Mouse (Mus musculus) olfactory bulb, adult 2 months (tissue): ENCODE data around the gene Casc1. TPM values are rescaled to one million over a fixed set of nuclear protein-coding genes. Genes with fewer than 3 reads are reported as not detected.
"Not testable (repeated sequence)": the region's sequence is repeated elsewhere in the genome, so short reads cannot be mapped to it uniquely, and the experiment has no call there.

Experiments
- H3K27ac ChIP-seq: fragments of 200-500 bp; 2 replicates; pipeline ENCODE4 v1.5.1; 2012; ENCODE audit warnings: low read depth, low read length; ENCODE audit not compliant: insufficient read depth
- H3K4me1 ChIP-seq: fragments of 200-500 bp; 2 replicates; pipeline ENCODE4 v1.6.1; 2012; ENCODE audit warnings: low read length; ENCODE audit not compliant: control insufficient read depth, insufficient read depth
- H3K4me3 ChIP-seq: fragments of 200-500 bp; 2 replicates; pipeline ENCODE4 v1.5.1; 2012; ENCODE audit warnings: mild to moderate bottlenecking, low read depth, low read length, moderate library complexity; ENCODE audit not compliant: insufficient read depth
- CTCF ChIP-seq: fragments of 200-500 bp; IDR thresholded peaks from 2 replicates; pipeline ENCODE4 v1.5.1; 2012; ENCODE audit warnings: low read depth, mild to moderate bottlenecking, low read length, moderate library complexity; ENCODE audit not compliant: insufficient read depth
- POLR2A ChIP-seq: fragments of 200-500 bp; IDR thresholded peaks from 2 replicates; pipeline ENCODE4 v1.6.1; 2012; ENCODE audit warnings: mild to moderate bottlenecking, low read depth, low read length, moderate library complexity; ENCODE audit not compliant: insufficient read depth
- WGBS: fragments of 180-500 bp; shearing (Covaris S2); methylation state at CpG from one replicate; pipeline ENCODE4 v1.1.7; 2018; 5-methylcytosine and 5-hydroxymethylcytosine counted together
- polyA plus RNA-seq: library from polyadenylated mRNA; stranded (reverse); fragments of >200 nt; gene quantifications from 2 replicates; pipeline ENCODE4 v1.2.4, GENCODE M21; 2012; ENCODE audit warnings: low replicate concordance; ENCODE audit not compliant: missing spikeins, insufficient read depth, insufficient read length

Casc1 gene
- polyA plus RNA-seq, 1 experiment: not detected

DNA sequence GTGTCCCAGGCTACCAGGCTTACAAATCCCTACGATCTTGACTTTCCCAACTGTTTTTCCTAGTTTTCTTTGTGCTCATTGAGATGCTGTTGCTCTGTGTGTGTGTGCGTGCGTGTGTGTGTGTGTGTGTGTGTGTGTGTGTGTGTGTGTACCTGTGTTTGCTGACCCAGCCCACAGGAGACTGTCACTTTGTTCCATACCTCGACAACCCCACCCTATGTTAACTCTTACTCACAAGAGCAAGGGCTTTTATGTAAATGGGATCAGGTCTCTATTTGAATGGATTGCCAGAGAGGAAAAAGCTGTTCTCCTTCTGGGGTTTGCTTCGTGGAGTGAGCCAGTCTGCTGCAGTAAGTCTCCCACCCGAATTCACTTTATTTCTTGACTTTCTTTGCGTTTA is 65.6 kb downstream of the Casc1 start:
- Histone ChIP-seq H3K27ac (no peak overlapping the region), H3K4me3 (no peak overlapping the region), H3K4me1 (peaks cover 3% of the 10 kb centered on the region)
- TF ChIP-seq POLR2A (no peak), CTCF (no peak)
- WGBS: 73% methylated on average over 7 of the region's 7 CpGs

DNA sequence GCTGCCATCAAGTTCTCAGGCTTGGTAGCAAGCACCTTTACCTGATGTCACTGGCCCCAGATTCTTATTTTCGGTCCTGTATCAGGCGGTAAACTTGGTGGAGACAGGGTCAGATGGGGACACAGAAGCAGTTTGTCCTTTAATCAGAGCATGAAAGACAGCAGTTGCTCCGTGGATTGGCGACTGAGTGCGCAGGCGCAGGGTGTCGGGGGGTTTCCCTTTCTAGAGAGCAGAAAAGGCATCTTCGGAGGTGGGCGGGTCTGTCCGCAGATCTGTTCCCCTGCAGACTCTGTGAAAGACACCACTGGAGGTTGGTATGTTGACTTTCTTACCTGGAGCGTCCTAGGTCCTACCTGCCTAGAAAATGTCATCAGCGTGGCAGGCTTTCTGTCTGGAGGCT is 69.0 kb downstream of the Casc1 start:
- Histone ChIP-seq H3K27ac (no peak overlapping the region), H3K4me1 (no peaks in the 10 kb centered on the region), H3K4me3 (no peak overlapping the region)
- 96% methylated on average over 12 of the region's 12 CpGs for WGBS
- no peak for TF ChIP-seq POLR2A
- no peak for TF ChIP-seq CTCF

DNA sequence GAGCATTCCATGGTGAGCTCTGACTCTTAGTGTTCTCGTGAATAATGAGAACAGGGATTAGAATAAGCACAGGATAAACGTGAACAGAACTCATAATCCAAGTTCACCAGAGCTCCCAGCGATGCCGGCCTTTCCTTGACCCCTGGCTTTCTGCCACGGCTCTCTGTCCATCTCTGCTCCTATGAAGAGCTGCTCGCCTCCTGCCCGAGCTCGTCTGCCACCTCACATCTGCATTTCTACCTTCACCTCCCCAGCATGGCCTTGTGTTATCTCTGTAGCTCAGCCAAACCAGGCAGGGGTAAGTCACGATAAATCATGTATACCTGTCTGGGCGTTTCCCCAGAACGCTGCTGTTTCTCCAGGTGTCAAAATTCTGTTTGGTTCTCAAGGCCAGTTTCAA is 70.1 kb downstream of the Casc1 start:
- Histone ChIP-seq H3K4me1 (no peaks in the 10 kb centered on the region), H3K4me3 (no peak overlapping the region), H3K27ac (no peak overlapping the region)
- 82% methylated on average over 11 of the region's 11 CpGs for WGBS
- no peak for TF ChIP-seq POLR2A
- TF ChIP-seq CTCF: no peak

DNA sequence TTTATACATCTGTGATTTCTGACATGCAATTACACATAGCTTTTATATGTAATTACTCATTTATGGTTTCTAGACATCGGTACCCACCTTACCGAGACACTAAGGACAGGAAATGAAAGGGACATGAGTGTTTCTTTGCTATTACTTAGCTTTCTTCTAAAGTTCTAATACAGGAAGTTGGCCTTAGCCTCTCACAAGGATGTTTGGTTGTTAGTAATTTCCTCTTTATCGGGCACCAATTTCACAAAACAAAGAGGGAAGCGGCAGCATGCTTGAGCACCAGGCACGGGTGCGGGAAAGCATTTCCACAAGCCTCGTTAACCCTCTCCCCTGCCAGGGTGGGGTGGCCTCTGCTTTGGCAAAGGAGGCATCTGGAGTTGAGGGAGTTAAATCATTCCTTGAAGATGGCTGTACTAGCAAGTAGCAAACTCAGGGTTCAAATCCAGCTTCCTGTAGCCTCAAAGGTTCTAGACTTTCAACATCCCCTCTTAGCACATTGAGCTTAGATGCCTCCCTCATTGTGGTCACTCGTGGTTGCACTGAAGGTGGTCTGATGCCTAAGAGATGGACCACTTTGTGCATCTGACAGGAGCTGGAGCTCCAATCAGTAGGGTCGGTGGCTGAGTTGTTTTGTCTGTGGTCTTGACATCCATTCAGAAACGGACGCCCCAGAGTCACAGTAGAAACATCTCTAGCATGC is 70.9 kb downstream of the Casc1 start:
- Histone ChIP-seq H3K4me3 (no peak overlapping the region), H3K27ac (no peak overlapping the region), H3K4me1 (no peaks in the 10 kb centered on the region)
- 69% methylated on average over 11 of the region's 11 CpGs for WGBS
- TF ChIP-seq POLR2A (no peak), CTCF (no peak)

DNA sequence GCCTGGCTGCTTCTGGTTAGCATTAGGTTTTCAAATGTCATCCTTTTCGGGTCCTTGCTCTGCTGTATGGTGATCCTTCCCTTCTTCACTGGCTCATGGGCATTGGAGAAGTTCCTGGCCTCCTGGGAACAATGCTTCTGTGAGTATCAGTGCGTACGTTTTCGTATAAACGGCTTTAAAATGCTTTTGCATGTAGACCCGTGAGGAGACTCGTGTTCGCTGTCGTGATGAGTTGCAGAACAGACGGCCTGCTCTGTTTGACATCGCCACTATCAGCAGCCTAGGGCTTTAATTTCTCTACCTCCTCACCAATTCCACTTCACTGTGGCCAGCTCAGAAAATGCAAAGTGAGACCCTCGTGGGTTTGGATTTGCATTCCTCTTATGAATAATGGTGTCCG is 71.6 kb downstream of the Casc1 start:
- H3K4me3 ChIP-seq: no peak overlapping the region
- no peak for TF ChIP-seq POLR2A
- TF ChIP-seq CTCF: no peak
- H3K4me1 ChIP-seq: no peaks in the 10 kb centered on the region
- 93% methylated on average over 13 of the region's 13 CpGs for WGBS
- no peak overlapping the region for H3K27ac ChIP-seq

DNA sequence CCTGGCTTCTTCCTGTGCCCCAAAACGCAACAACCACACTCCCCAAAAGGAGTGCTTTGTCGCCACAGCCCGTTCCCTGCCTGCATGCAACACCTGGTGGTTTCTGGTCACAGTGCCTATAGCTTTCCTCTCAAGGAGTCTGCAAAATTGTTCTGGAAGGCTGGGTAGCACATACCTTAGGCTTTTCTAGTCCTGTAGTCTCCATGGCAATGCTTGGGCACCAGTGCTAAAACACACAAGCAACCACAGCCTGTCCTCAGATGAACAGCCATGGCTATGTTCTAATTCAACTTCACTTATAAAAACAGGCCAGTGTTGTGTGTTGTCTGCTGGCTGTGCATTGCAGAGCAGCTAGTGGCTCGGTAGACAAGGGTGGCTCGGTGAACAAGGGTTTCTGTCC is 74.0 kb downstream of the Casc1 start:
- 86% methylated on average over 5 of the region's 5 CpGs for WGBS
- Histone ChIP-seq H3K27ac (no peak overlapping the region), H3K4me1 (no peaks in the 10 kb centered on the region), H3K4me3 (no peak overlapping the region)
- TF ChIP-seq POLR2A (no peak), CTCF (no peak)

DNA sequence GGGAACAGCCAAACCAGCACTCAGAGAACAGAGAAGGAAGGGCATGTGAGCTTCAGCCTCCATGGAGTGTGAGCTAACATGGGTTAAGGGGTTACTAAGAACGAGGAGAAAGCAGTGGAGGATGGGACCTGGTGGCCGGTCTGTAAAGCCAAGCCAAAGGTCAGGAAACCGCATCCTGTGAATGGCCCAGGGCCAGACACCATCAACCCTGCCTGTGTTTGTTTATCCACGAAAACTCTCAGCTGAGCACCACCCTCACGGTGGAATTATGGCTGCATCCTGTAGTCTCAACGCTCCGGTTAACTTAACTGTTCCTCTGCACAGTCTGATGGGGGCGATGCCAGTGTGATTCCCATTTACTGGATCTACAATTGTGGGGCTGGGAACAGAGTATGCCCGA is 75.0 kb downstream of the Casc1 start:
- 86% methylated on average over 9 of the region's 9 CpGs for WGBS
- Histone ChIP-seq H3K27ac (no peak overlapping the region), H3K4me1 (no peaks in the 10 kb centered on the region), H3K4me3 (no peak overlapping the region)
- no peak for TF ChIP-seq POLR2A
- no peak for TF ChIP-seq CTCF

DNA sequence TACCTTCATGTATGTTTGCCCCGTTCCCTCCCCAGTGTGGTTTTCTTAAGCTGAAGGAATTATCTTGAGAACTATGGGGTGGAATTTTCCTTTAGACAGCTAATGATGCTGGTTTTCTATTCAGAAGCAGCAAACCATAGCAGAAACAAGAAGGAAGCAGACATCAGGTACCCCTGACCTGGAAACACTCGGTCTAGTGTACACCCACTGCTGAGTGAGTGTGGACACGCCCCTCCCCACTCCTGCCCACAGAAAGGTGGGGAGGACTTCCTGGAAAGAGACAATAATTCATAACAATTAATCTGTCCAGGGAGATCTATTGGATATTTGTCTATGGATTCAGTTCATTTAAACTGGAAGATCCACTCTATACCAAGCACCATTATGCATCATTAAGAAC is 75.5 kb downstream of the Casc1 start:
- TF ChIP-seq CTCF (no peak), POLR2A (no peak)
- no peak overlapping the region for H3K27ac ChIP-seq
- 80% methylated on average over 3 of the region's 3 CpGs for WGBS
- H3K4me3 ChIP-seq: no peak overlapping the region
- H3K4me1 ChIP-seq: no peaks in the 10 kb centered on the region

DNA sequence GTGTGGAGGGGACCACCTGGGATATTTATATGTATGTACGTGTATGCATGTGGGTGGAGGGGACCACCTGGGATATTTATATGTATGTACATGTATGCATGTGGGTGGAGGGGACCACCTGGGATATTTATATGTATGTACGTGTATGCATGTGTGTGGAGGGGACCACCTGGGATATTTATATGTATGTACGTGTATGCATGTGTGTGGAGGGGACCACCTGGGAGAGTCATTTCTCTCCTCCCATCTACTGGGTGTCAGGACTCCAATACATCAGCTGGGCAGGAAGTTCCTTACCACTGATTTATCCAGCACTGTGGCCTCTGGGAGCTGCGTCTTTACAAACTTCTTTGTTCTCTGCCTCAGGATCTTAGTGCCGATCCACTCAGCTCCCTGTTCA is 77.8 kb downstream of the Casc1 start:
- 90% methylated on average over 5 of the region's 5 CpGs for WGBS
- H3K4me3 ChIP-seq, H3K4me1 ChIP-seq, H3K27ac ChIP-seq: not testable (repeated sequence)

DNA sequence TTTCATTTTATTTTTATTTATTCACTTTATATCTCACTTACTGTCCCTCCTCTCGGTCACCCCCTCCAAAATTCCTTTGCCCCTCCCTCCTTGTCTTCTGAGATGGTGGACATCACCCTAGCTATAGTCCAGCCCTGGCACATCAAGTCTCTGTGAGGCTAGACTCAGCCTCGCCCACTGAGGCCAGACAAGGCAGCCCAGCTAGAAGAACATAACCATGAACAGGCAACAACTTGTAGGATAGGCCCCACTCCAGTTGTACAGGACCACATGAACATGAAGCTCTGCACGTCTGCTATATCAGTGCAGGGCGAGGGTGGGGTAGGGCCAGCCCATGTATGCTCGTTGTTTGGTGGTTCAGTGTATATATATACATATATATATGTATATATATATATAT is 78.8 kb downstream of the Casc1 start:
- no peak overlapping the region for H3K27ac ChIP-seq
- WGBS: 92% methylated on average over 5 of the region's 5 CpGs
- no peak overlapping the region for H3K4me3 ChIP-seq
- no peaks in the 10 kb centered on the region for H3K4me1 ChIP-seq
- TF ChIP-seq POLR2A (no peak), CTCF (no peak)
